Mouse (Mus musculus) heart, adult 2 months (tissue): ENCODE results near the gene Slc5a11. TPM values are rescaled to one million over a fixed set of nuclear protein-coding genes. Genes with fewer than 3 reads are reported as not detected.

Experiments used
- DNase-seq, 2 experiments: peaks; one replicate each; pipeline ENCODE4 v3.0.0; 2021
- H3K27ac ChIP-seq: fragments of 200-600 bp; 2 replicates; pipeline ENCODE4 v1.8.1; 2022
- H3K27me3 ChIP-seq: fragments of 200-500 bp; 2 replicates; pipeline ENCODE4 v1.6.1; 2012; ENCODE audit warnings: mild to moderate bottlenecking, low read length, inconsistent platforms, mixed read lengths; ENCODE audit not compliant: control insufficient read depth, insufficient read depth
- H3K36me3 ChIP-seq: fragments of 200-500 bp; 2 replicates; pipeline ENCODE4 v1.6.1; 2012; ENCODE audit warnings: low read length, inconsistent platforms; ENCODE audit not compliant: control insufficient read depth, insufficient read depth
- H3K4me1 ChIP-seq: fragments of 200-500 bp; 2 replicates; pipeline ENCODE4 v1.6.1; 2011; ENCODE audit warnings: low read length; ENCODE audit not compliant: control insufficient read depth, insufficient read depth
- H3K4me3 ChIP-seq: fragments of 200-600 bp; 2 replicates; pipeline ENCODE4 v1.8.1; 2022
- H3K79me2 ChIP-seq: fragments of 200-500 bp; replicated peaks from 2 replicates; pipeline ENCODE4 v1.6.1; 2012; ENCODE audit warnings: mild to moderate bottlenecking, inconsistent platforms, low read length, moderate library complexity, mixed read lengths; ENCODE audit not compliant: control insufficient read depth, insufficient read depth
- H3K9ac ChIP-seq: fragments of 200-500 bp; 2 replicates; pipeline ENCODE4 v1.6.1; 2012; ENCODE audit warnings: low read depth, mild to moderate bottlenecking, control low read depth, inconsistent platforms, low read length, mixed read lengths
- CTCF ChIP-seq: fragments of 200-600 bp; IDR thresholded peaks from 2 replicates; pipeline ENCODE4 v1.8.1; 2022; ENCODE audit warnings: antibody characterized with exemption, mild to moderate bottlenecking, moderate library complexity
- EP300 ChIP-seq: fragments of 200-500 bp; IDR thresholded peaks from 2 replicates; pipeline ENCODE4 v1.6.1; 2011; ENCODE audit warnings: low read depth, low read length, control low read depth; ENCODE audit not compliant: insufficient read depth
- POLR2A ChIP-seq: fragments of 200-500 bp; IDR thresholded peaks from 2 replicates; pipeline ENCODE4 v1.6.1; 2011; ENCODE audit warnings: mild to moderate bottlenecking, low read depth, low read length, control low read depth; ENCODE audit not compliant: insufficient read depth
- WGBS: fragments of 180-500 bp; shearing (Covaris S2); methylation state at CpG from one replicate; pipeline ENCODE4 v1.1.7; 2018; 5-methylcytosine and 5-hydroxymethylcytosine counted together
- intact Hi-C: fragments of 180-260 bp; cut with DNase I; formaldehyde crosslinking; loops from one replicate; pipeline ENCODE4 v1.15.1; 2025
- polyA plus RNA-seq: library from polyadenylated mRNA; depleted of rRNA; stranded (reverse); fragments of >200 nt; gene quantifications from 2 replicates; pipeline ENCODE4 v1.2.3, GENCODE M21; 2012; rRNA removed
- total RNA-seq, 2 experiments: library from RNA; stranded (reverse); gene quantifications; 2 replicates each; pipeline ENCODE4 v1.2.3; 2021

Gene Slc5a11
- total and polyA plus RNA-seq, 3 experiments = 0.10 TPM; not detected in 2

DNA sequence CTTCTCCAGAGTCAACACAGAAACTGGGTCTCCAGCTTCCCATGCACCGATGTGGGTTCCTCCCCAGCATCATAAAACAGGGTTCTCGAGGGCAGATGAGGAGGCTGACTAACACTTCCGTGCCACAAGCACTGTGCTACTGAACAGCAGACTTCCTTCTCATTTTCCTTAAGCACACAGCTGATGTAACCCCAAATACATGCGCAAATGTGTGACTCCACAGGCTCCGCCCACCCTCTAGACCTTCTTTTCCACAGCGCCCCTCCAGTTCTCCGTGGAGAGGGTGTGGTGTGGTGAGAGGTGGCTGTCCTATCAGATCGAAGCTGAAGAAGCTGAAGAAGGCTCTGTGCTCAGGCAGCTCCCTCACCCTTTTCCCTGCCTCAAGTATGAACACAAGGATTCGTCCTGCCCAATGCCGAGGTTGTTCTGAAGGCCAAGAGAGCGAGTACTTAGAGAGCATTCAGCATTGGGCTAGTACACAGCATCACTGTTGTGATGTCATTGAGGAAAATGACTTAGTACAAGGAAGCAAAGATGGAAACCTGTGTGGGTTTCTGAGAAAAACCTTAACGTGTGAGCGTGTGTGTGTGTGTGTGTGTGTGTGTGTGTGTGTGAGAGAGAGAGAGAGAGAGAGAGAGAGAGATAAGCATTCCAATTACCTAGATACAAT, 108.0 kb downstream of the Slc5a11 start:
- intact Hi-C loops = no loop called here
- no peak for DNase-seq
- Histone ChIP-seq H3K4me3 (no peak overlapping the region), H3K36me3 (no peaks in the 10 kb centered on the region), H3K4me1 (peaks cover 3% of the 10 kb centered on the region; the same call in 1 of the 2 replicates), H3K9ac (no peak overlapping the region), H3K27ac (no peak overlapping the region), H3K79me2 (no peaks in the 10 kb centered on the region), H3K27me3 (no peaks in the 10 kb centered on the region)
- 81% methylated on average over 13 of the region's 13 CpGs for WGBS
- TF ChIP-seq EP300 (no peak), POLR2A (no peak), CTCF (no peak)

Other genes with a start within 250 kb of the Slc5a11 start
- 10 to 100 TPM; 28.9 to 29.8 TPM for gene Rbbp6, start 249.1 kb upstream of the Slc5a11 start, total RNA-seq
- gene Rbbp6, start 249.1 kb upstream of the Slc5a11 start, polyA plus RNA-seq = 9.0 and 21.2 TPM in 2 replicates
- 10 to 100 TPM; 22.8 to 34.2 TPM for gene Tnrc6a, start 90.9 kb upstream of the Slc5a11 start, total RNA-seq
- 24.2 and 34.4 TPM in 2 replicates for gene Tnrc6a, start 90.9 kb upstream of the Slc5a11 start, polyA plus RNA-seq
- gene Lcmt1, start 155.0 kb downstream of the Slc5a11 start, total RNA-seq = 10 to 100 TPM; 21.7 to 22.0 TPM
- gene Lcmt1, start 155.0 kb downstream of the Slc5a11 start, polyA plus RNA-seq = 18.5 and 22.2 TPM in 2 replicates
- gene Arhgap17, start 155.1 kb downstream of the Slc5a11 start, total RNA-seq = 10 to 100 TPM; 14.6 to 17.0 TPM
- 10.0 and 13.8 TPM in 2 replicates for gene Arhgap17, start 155.1 kb downstream of the Slc5a11 start, polyA plus RNA-seq
- 1 to 10 TPM; 5.2 to 6.2 TPM for gene Aqp8, start 247.5 kb downstream of the Slc5a11 start, total RNA-seq
- gene Aqp8, start 247.5 kb downstream of the Slc5a11 start, polyA plus RNA-seq = 0.94 and 1.7 TPM in 2 replicates